Mouse (Mus musculus) left cerebral cortex, postnatal 36 days (tissue): ENCODE measurements around the gene Nlrp4e. TPM values are rescaled to one million over a fixed set of nuclear protein-coding genes. Genes with fewer than 3 reads are reported as not detected.
"Not testable (repeated sequence)": the region's sequence is repeated elsewhere in the genome, so short reads cannot be mapped to it uniquely, and the experiment has no call there.

Experiments
- DNase-seq, 2 experiments: peaks; one replicate each; pipeline ENCODE4 v3.0.0; 2021 to 2022; ENCODE audit warnings: low spot score in 2 of 2, mixed read lengths in 1 of 2
- intact Hi-C: fragments of 180-260 bp; cut with DNase I; formaldehyde crosslinking; loops from one replicate; pipeline ENCODE4 v1.15.1; 2025
- microRNA-seq: library from miRNA; unstranded; fragments of <30 nt; microRNA quantifications from one replicate; pipeline ENCODE4 v1.2.0, GENCODE M21; 2022
- total RNA-seq, 2 experiments: library from RNA; stranded (reverse); gene quantifications; 2 replicates each; pipeline ENCODE4 v1.2.3; 2021

Gene Nlrp4e
- total RNA-seq: not detected

DNA sequence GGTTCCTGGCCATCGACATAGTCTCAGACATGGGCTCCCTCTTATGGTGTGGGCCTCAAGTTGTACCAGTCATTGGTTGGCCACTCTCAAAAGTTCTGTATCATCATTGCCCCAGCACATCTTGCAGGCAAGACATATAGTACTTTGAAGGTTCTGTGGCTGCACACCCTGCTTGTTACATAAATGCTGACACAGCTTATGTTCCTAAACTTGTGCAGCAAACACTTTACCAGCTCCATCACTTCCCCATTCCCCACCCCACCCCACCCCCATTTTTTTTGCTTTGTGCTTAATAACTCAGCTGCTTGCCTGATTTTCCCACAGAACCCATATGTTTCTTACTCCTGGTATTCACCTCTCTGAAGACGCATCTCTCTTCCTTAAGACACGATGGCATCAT lies at the start of gene Nlrp4e:
Gene Nlrp4e (plus strand): TSS at position 301 of the 400 bp plus-strand sequence.
- intact Hi-C loops: not testable (repeated sequence)

DNA sequence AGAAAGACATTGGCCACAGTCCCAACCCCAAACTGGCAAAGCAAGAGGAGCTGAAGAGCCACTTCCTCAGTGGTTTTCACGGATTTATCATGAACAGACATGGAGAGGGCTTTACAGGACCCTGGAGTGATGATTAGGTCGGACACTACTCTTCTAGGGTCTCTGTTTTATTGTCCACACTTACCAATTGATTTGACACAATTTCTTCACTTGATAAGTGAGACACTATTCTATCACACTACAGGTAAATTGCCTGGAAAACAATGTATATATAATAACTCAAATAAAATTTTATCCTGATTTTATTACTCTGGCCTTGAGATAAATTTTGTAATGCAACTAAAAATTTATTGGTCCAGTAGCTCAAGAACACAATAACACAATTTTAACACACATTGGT lies 49.4 kb upstream of the Nlrp4e start, which contains the start of gene Vmn1r166:
Gene Vmn1r166 (minus strand): TSS at position 101 of the 400 bp plus-strand sequence.
- DNase-seq, intact Hi-C loops: not testable (repeated sequence)

More for the DNA sequence above, at the start of gene Nlrp4e:
- not testable (repeated sequence) for DNase-seq

DNA sequence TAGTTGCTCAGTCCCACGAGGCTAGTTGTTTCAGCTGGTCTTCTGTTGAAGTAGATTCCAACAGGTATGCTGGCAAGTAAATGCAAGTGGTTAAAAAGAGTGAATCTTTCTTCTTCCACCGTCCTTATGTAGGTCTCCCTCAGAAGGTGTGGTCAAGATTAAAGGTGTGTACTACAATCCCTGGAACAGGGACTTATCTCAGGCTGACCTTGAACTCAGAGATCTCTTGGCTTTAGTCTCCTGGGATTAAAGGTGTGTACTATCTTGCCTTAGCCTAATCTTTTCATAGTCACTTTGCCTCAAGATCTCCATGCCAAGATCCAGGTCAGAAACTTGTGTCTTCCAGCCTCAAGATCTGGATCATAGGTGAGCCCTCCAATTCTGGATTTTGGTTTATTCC lies 22.2 kb upstream of the Nlrp4e start, which contains the start of gene Gm6902:
Gene Gm6902 (minus strand): TSS at position 101 of the 400 bp plus-strand sequence.
- intact Hi-C loops: not testable (repeated sequence)

DNA sequence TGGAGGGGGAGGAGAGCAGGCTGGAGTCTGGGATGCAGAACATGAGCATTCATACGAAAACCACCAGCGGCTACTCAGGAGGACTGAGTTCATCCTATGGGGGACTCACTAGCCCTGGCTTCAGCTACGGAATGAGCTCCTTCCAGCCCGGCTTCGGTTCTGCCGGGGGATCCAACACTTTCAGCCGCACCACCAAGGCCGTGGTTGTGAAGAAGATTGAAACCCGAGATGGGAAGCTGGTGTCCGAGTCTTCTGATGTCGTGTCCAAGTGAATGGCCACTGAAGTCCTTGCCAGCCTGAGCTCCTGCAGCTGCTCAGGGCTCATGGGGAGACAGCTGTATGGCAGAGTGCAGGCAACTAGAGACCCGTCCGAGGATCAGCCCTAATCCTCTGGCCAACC lies 57.3 kb downstream of the Nlrp4e start:
- intact Hi-C loops, DNase-seq: not testable (repeated sequence)

More for the DNA sequence above, 22.2 kb upstream of the Nlrp4e start, which contains the start of gene Gm6902:
- DNase-seq: not testable (repeated sequence)

DNA sequence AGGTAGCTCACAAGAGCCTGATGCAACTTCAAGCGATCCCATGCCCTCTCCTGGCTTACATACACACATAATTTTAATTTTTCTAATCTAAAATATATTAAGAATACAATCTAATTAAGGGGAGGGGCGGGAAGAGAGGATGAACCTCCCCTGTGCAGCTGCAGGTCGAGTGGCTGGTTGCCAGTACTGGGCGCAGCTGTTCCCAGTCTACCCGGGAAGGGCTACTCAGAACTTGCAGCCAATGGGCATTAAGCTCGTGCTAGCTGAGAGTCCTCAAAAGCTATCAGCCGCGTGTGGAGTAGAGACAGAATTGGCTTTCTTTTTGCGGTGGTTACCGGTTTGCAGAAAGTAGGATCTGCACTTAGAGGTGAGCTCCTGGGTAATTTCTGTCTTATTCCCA lies 84.6 kb downstream of the Nlrp4e start, which contains the start of gene Nlrp5:
Gene Nlrp5 (plus strand): TSS at position 301 of the 400 bp plus-strand sequence.
- intact Hi-C loops: no loop called here
- no peak for DNase-seq

Small RNAs within 50 kb of the gene (microRNA-seq; reads per million reads assigned to microRNA genes)
- not detected for gene Gm25196

Other genes starting within 250 kb of the Nlrp4e start
- gene Vmn1r163, start 245.7 kb upstream of the Nlrp4e start, total RNA-seq: not detected
- gene Gm8720, start 233.7 kb upstream of the Nlrp4e start, total RNA-seq: not detected
- not detected for gene Gm10662, start 156.7 kb upstream of the Nlrp4e start, total RNA-seq
- gene Vmn1r165, start 83.9 kb upstream of the Nlrp4e start, total RNA-seq: not detected
- not detected for gene Vmn1r166, start 49.5 kb upstream of the Nlrp4e start, total RNA-seq
- gene Gm6902, start 22.3 kb upstream of the Nlrp4e start, total RNA-seq: not detected
- gene Nlrp5, start 84.7 kb downstream of the Nlrp4e start, total RNA-seq: not detected
- not detected for gene Vmn1r167, start 206.0 kb downstream of the Nlrp4e start, total RNA-seq
- gene Vmn1r168, start 238.5 kb downstream of the Nlrp4e start, total RNA-seq: not detected